Mouse (Mus musculus) adrenal gland, adult 2 months (tissue): ENCODE results near the gene Oat. TPM values are rescaled to one million over a fixed set of nuclear protein-coding genes. Genes with fewer than 3 reads are reported as not detected.

ENCODE experiments used
- DNase-seq: peaks from one replicate; pipeline ENCODE4 v3.0.0; 2021
- polyA plus RNA-seq: library from polyadenylated mRNA; depleted of rRNA; stranded (reverse); fragments of >200 nt; gene quantifications from 2 replicates; pipeline ENCODE4 v1.2.3, GENCODE M21; 2012; rRNA removed
- total RNA-seq, 2 experiments: library from RNA; stranded (reverse); gene quantifications; 2 replicates each; pipeline ENCODE4 v1.2.3; 2021

The Oat gene
- total and polyA plus RNA-seq, 3 experiments, result 99.3 to 144 (median 111) TPM

- DNase-seq, result no peak
Measured at GRCm38 (mm10) chr7:132542427-132542826, 33.8 kb downstream of the Oat start.

GRCm38 (mm10) chr7:132541566-132541965, 34.6 kb downstream of the Oat start:
- no peak for DNase-seq

DNA sequence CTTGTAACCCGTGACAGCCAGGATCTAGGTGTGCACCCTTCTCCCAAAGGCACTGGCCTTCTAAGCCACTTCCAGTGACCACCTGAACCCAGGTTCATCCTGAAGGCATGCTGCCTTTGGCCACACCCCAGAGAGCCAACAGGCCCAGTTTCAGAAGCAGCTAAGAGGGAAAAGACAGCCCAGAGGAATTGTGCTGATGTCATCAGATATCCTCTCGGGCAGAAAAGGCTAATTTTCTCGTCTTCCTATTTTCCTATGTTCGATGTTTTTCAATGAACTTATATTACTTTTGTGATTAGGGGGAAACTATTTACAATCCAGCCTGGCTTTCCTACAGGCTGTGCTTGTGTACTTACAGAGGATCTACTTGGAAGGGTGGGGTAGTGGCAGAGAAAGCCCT, 35.6 kb downstream of the Oat start:
- DNase-seq, result no peak

DNA sequence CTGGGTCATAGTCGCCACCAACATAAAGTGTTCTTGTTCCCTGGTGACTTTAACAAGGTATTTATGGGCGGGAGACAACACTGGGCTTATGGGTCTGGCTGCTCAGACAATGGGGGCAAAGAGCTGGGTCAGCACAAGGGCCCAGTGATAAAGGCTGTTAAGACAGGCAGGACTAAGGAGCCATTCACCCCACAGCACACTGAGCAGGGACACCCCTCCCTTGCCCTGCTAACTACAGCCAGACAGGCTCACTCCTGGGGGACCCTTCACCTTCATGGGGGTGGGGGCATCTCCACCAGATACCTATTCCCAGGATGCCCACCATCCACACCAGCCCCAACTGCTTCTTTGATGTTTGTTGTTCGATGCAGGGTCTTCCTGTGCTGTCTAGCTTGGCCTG, 47.0 kb downstream of the Oat start:
- DNase-seq, result no peak

DNA sequence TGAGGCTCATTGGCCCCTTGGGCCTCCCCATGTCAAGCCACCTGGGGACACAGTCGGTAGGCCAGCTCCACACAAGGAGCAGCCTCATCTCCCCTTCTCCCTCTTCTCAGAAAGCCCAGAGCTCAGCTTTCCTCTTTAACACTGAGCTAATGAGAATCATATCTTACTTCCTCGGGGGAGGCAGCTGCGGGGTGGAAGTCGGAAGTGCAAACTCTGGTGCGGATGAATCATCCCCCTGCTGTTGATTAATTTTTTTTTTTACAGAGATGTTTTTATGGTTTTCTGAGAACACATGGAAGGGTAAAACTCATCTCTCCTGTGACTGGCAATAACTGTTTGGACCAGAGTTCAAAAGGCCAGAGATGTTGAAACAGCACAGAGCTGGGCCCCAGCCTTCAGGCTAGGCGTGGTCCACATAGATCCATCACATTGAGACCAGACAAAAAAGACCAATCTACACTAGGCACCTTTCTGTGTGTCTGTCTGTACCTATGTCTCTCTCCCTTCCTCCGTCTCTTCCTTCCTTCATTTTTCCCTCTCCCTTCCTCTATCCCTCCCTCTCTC, 62.7 kb downstream of the Oat start:
- no peak for DNase-seq

DNA sequence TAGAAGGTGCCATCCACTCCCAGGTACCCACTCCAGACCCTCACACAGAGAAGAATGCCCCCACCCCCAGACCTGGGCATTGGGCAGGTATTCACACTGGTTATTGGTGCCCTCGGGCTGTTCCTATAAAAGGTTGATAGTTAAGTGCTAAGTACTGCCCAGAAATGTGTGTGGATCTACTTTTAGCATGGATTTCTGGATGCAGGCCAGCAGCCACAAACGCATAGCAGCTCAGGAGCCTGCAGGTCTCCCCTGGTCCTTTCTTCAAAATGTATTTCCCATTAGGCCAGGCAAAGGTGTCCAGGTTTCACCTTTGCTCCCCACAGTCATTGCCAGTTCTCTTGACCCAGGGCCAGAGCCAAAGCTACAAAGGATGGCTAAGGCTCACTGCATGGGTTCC, 67.1 kb downstream of the Oat start:
- no peak for DNase-seq

Other genes starting within 250 kb of the Oat start
- not detected for gene Nkx1-2, start 23.2 kb upstream of the Oat start, total RNA-seq
- not detected in 2 replicates for gene Nkx1-2, start 23.2 kb upstream of the Oat start, polyA plus RNA-seq
- 10 to 100 TPM; 23.0 to 25.2 TPM for gene Lhpp, start 34.2 kb upstream of the Oat start, total RNA-seq
- gene Lhpp, start 34.2 kb upstream of the Oat start, polyA plus RNA-seq, result 27.8 and 38.6 TPM in 2 replicates
- 10 to 100 TPM; 61.1 to 69.5 TPM for gene Fam53b, start 237.5 kb upstream of the Oat start, total RNA-seq
- 97.5 and 140 TPM in 2 replicates for gene Fam53b, start 237.5 kb upstream of the Oat start, polyA plus RNA-seq